34 mouse cellular contexts compared by ENCODE assay signal in genomic region chr4:97728520-97728919, GRCm38 (mm10). TPM values are rescaled to one million over a fixed set of nuclear protein-coding genes. Genes with fewer than 3 reads are reported as not detected.
DNase-seq lines count a peak whose midpoint lies in the region; ATAC-seq and TF ChIP-seq lines count a peak whose summit lies in the region.
"Had no signal": no experiment of that assay in that cellular context is flagged by ENCODE, and none has a peak within 500 bp of the region (broad histone marks: within the 10 kb centered on the region; RNA-seq: fewer than 3 reads in every experiment).

No protein-coding gene starts in this region.

- no peak overlapping the region for H3K4me3 ChIP-seq in heart, embryonic 12.5 days
- no peak overlapping the region for H3K4me3 ChIP-seq in liver, embryonic 14.5 days (ENCODE audit: insufficient read depth in 1 of 2, low read depth in 2 of 2, low read length in 2 of 2)
- H3K4me3 ChIP-seq in intestine, postnatal 0 days (ENCODE audit: low read depth, low read length) = no peak overlapping the region
- H3K4me3 ChIP-seq: embryonic facial prominence, embryonic 12.5 days; forebrain, embryonic 12.5 days; hindbrain, embryonic 12.5 days; intestine, embryonic 15.5 days; limb, embryonic 10.5 days; limb, embryonic 15.5 days; lung, embryonic 15.5 days; midbrain, embryonic 13.5 days had no signal

- no peaks in the 10 kb centered on the region for H3K27me3 ChIP-seq in heart, embryonic 12.5 days (replicated peaks)
- no peaks in the 10 kb centered on the region for H3K27me3 ChIP-seq in liver, embryonic 14.5 days (ENCODE audit: control insufficient read depth, insufficient read depth, low read length)
- no peaks in the 10 kb centered on the region for H3K27me3 ChIP-seq in intestine, postnatal 0 days (replicated peaks; ENCODE audit: control insufficient read depth, insufficient read depth, low read length)
- H3K27me3 ChIP-seq: embryonic facial prominence, embryonic 12.5 days; forebrain, embryonic 12.5 days; hindbrain, embryonic 12.5 days; intestine, embryonic 15.5 days; limb, embryonic 15.5 days; lung, embryonic 15.5 days; midbrain, embryonic 13.5 days had no signal

- intact Hi-C loops in heart, postnatal 14 days (cut with DNase I) = no loop called here

- peak; percentile 79 for ATAC-seq in heart, embryonic 12.5 days (ENCODE audit: insufficient number of reproducible peaks, low FRiP score)
- ATAC-seq in common myeloid progenitor, adult 5-6 weeks (replicated peaks; ENCODE audit: low read depth, poor library complexity, severe bottlenecking) = peak; percentile 67
- ATAC-seq in liver, embryonic 14.5 days (ENCODE audit: insufficient read depth) = peak; percentile 67; the same call in 1 of the 2 replicates
- ATAC-seq in megakaryocyte-erythroid progenitor cell, adult 5-6 weeks (replicated peaks; ENCODE audit: low FRiP score, low TSS enrichment, poor library complexity, severe bottlenecking) = peak; percentile 76
- no peak for ATAC-seq in intestine, postnatal 0 days
- ATAC-seq: forebrain, postnatal 0 days; hindbrain, postnatal 0 days; intestine, embryonic 15.5 days; midbrain, embryonic 13.5 days had no signal

- no peaks in the 10 kb centered on the region for H3K36me3 ChIP-seq in heart, embryonic 12.5 days
- H3K36me3 ChIP-seq in liver, embryonic 14.5 days (replicated peaks; ENCODE audit: control insufficient read depth, insufficient read depth, low read depth) = no peaks in the 10 kb centered on the region
- no peaks in the 10 kb centered on the region for H3K36me3 ChIP-seq in intestine, postnatal 0 days (ENCODE audit: control insufficient read depth, insufficient read depth)
- H3K36me3 ChIP-seq: embryonic facial prominence, embryonic 12.5 days; forebrain, embryonic 12.5 days; hindbrain, embryonic 12.5 days; intestine, embryonic 15.5 days; limb, embryonic 10.5 days; limb, embryonic 15.5 days; lung, embryonic 15.5 days; midbrain, embryonic 13.5 days had no signal

- H3K27ac ChIP-seq in heart, embryonic 12.5 days (ENCODE audit: poor library complexity, severe bottlenecking) = no peak overlapping the region
- no peak overlapping the region for H3K27ac ChIP-seq in liver, embryonic 14.5 days
- no peak overlapping the region for H3K27ac ChIP-seq in intestine, postnatal 0 days (ENCODE audit: low read depth, low read length)
- H3K27ac ChIP-seq: embryonic facial prominence, embryonic 12.5 days; forebrain, embryonic 12.5 days; hindbrain, embryonic 12.5 days; hindbrain, postnatal 0 days; intestine, embryonic 15.5 days; kidney, postnatal 0 days; limb, embryonic 10.5 days; limb, embryonic 15.5 days; lung, embryonic 15.5 days; midbrain, embryonic 13.5 days had no signal

- H3K9me3 ChIP-seq in heart, embryonic 12.5 days (replicated peaks) = no peaks in the 10 kb centered on the region
- no peaks in the 10 kb centered on the region for H3K9me3 ChIP-seq in liver, embryonic 14.5 days (ENCODE audit: control insufficient read depth, low read length)
- H3K9me3 ChIP-seq in intestine, postnatal 0 days (ENCODE audit: control insufficient read depth) = no peaks in the 10 kb centered on the region
- H3K9me3 ChIP-seq: embryonic facial prominence, embryonic 12.5 days; forebrain, embryonic 12.5 days; hindbrain, embryonic 12.5 days; intestine, embryonic 15.5 days; limb, embryonic 10.5 days; limb, embryonic 15.5 days; lung, embryonic 15.5 days; midbrain, embryonic 13.5 days had no signal

- DNase-seq in heart, postnatal 14 days = no peak
- DNase-seq in liver, embryonic 14.5 days (ENCODE audit: low read depth in 3 of 3, low spot score in 3 of 3) = peak; percentile 11 to 31 (median 11)
- no peak for DNase-seq in neural tube, embryonic 10.5 days (ENCODE audit: extremely low spot score, low spot score)
- no peak for DNase-seq in urinary bladder, adult 2 months (ENCODE audit: low spot score)
- DNase-seq: adrenal gland, adult 8-10 months; cerebellum, adult 11 months; cerebellum, adult 9-10 months; cerebellum, postnatal 36 days; embryo, embryonic 11 days; forebrain, postnatal 0 days; gastrocnemius, postnatal 25 days; heart, adult 18-20 months; kidney, adult 8-10 months; kidney, postnatal 4 days; retina, postnatal 1 day; right cerebral cortex, postnatal 14 days; thymus, postnatal 4 days had no signal

- no peak overlapping the region for H3K4me2 ChIP-seq in heart, embryonic 12.5 days
- H3K4me2 ChIP-seq in liver, embryonic 14.5 days (ENCODE audit: low read depth) = no peak overlapping the region
- H3K4me2 ChIP-seq in intestine, postnatal 0 days (replicated peaks; ENCODE audit: low read depth) = no peak overlapping the region
- H3K4me2 ChIP-seq: embryonic facial prominence, embryonic 12.5 days; forebrain, embryonic 12.5 days; hindbrain, embryonic 12.5 days; intestine, embryonic 15.5 days; limb, embryonic 15.5 days; lung, embryonic 15.5 days; midbrain, embryonic 13.5 days had no signal

- WGBS in heart, embryonic 12.5 days = 69% methylated on average over 4 of the region's 4 CpGs
- WGBS in liver, embryonic 14.5 days (ENCODE audit: insufficient replicate concordance) = 42% methylated on average over 4 of the region's 4 CpGs
- WGBS in intestine, postnatal 0 days = 90% methylated on average over 4 of the region's 4 CpGs

- no peaks in the 10 kb centered on the region for H3K4me1 ChIP-seq in heart, embryonic 12.5 days (replicated peaks)
- peaks cover 0 to 3% of the 10 kb centered on the region in 2 experiments; a peak in 1 of 4 replicates for H3K4me1 ChIP-seq in liver, embryonic 14.5 days (replicated peaks; ENCODE audit: control insufficient read depth in 2 of 2, insufficient read depth in 2 of 2, low read length in 1 of 2)
- no peaks in the 10 kb centered on the region for H3K4me1 ChIP-seq in intestine, postnatal 0 days (replicated peaks; ENCODE audit: control insufficient read depth, insufficient read depth, low read length)
- H3K4me1 ChIP-seq: embryonic facial prominence, embryonic 12.5 days; forebrain, embryonic 12.5 days; hindbrain, embryonic 12.5 days; intestine, embryonic 15.5 days; limb, embryonic 15.5 days; midbrain, embryonic 13.5 days had no signal

- TF ChIP-seq EP300 in liver, embryonic 14.5 days (IDR thresholded peaks at IDR 0.05; ENCODE audit: low read depth) = peak; percentile 48; the same call in 1 of the 2 replicates

- no peak overlapping the region for H3K9ac ChIP-seq in heart, embryonic 12.5 days
- no peak overlapping the region for H3K9ac ChIP-seq in liver, embryonic 14.5 days (replicated peaks)
- no peak overlapping the region for H3K9ac ChIP-seq in intestine, postnatal 0 days (ENCODE audit: low read depth, low read length)
- H3K9ac ChIP-seq: embryonic facial prominence, embryonic 12.5 days; forebrain, embryonic 12.5 days; forebrain, postnatal 0 days; hindbrain, embryonic 12.5 days; intestine, embryonic 15.5 days; limb, embryonic 15.5 days; lung, embryonic 15.5 days; midbrain, embryonic 13.5 days had no signal

- TF ChIP-seq CTCF in liver, embryonic 14.5 days (IDR thresholded peaks at IDR 0.05; ENCODE audit: low read depth) = no peak
- no peak for TF ChIP-seq CTCF in intestine, postnatal 0 days (IDR thresholded peaks at IDR 0.05; ENCODE audit: low read depth)

RNA-seq across cellular contexts. Expression of gene Nfia, which starts 44.0 kb away (rescaled TPM):
- 37.5 and 42.0 TPM in 2 replicates for polyA plus RNA-seq in heart, embryonic 12.5 days (2016; fragmentation: Nextera tagmentation; extraction: Ambion mirVana)
- total RNA-seq in heart, postnatal 14 days (2021) = 100 to 1,000 TPM; 159 to 170 TPM
- 9.4 and 23.0 TPM in 2 replicates for total RNA-seq in common myeloid progenitor, adult 5-6 weeks (2017)
- polyA plus RNA-seq in liver, embryonic 14.5 days (2012; rRNA removed) = 1.0 and 1.5 TPM in 2 replicates
- 2.5 and 2.6 TPM in 2 replicates for polyA plus RNA-seq in liver, embryonic 14.5 days (2014; fragmentation: Nextera tagmentation; extraction: Ambion mirVana)
- 136 and 212 TPM in 2 replicates for total RNA-seq in megakaryocyte-erythroid progenitor cell, adult 5-6 weeks (2014; fragmentation: Nextera tagmentation)
- total RNA-seq in megakaryocyte-erythroid progenitor cell, adult 5-6 weeks (2017) = 16.7 and 33.0 TPM in 2 replicates
- polyA plus RNA-seq in intestine, postnatal 0 days (2015; fragmentation: Nextera tagmentation; extraction: Ambion mirVana) = 15.9 and 18.4 TPM in 2 replicates
- polyA plus RNA-seq in urinary bladder, adult 2 months (2012; rRNA removed) = 19.6 and 36.7 TPM in 2 replicates

RNA-seq across cellular contexts. Expression of gene E130114P18Rik, which starts 49.4 kb away (rescaled TPM):
- 0.50 and 0.74 TPM in 2 replicates for polyA plus RNA-seq in heart, embryonic 12.5 days (2016; fragmentation: Nextera tagmentation; extraction: Ambion mirVana)
- total RNA-seq in heart, postnatal 14 days (2021) = not detected
- total RNA-seq in common myeloid progenitor, adult 5-6 weeks (2017) = not detected in 2 replicates
- 0.03 TPM in 1 of 2 replicates, not detected in the other for polyA plus RNA-seq in liver, embryonic 14.5 days (2012; rRNA removed)
- polyA plus RNA-seq in liver, embryonic 14.5 days (2014; fragmentation: Nextera tagmentation; extraction: Ambion mirVana) = not detected in 2 replicates
- total RNA-seq in megakaryocyte-erythroid progenitor cell, adult 5-6 weeks (2014; fragmentation: Nextera tagmentation) = not detected in 2 replicates
- not detected in 2 replicates for total RNA-seq in megakaryocyte-erythroid progenitor cell, adult 5-6 weeks (2017)
- polyA plus RNA-seq in intestine, postnatal 0 days (2015; fragmentation: Nextera tagmentation; extraction: Ambion mirVana) = 1.3 and 1.6 TPM in 2 replicates
- 0.22 and 0.72 TPM in 2 replicates for polyA plus RNA-seq in urinary bladder, adult 2 months (2012; rRNA removed)
- total RNA-seq: heart, adult 18-20 months; heart, postnatal 25 days; megakaryocyte, adult 5-6 weeks had no signal
- polyA plus RNA-seq: small intestine, adult 2 months had no signal

Comparison
In these comparisons a context has a peak if more than half of its experiments do, and no peak if none do; other contexts are left out.
1. DNase-seq: peak in liver, embryonic 14.5 days (3 of 3); none in heart, postnatal 14 days (0 of 2), neural tube, embryonic 10.5 days (single experiment) and urinary bladder, adult 2 months (single experiment).